Mouse (Mus musculus) intestine, embryonic 16.5 days (tissue): ENCODE data around the gene Abca15. TPM values are rescaled to one million over a fixed set of nuclear protein-coding genes. Genes with fewer than 3 reads are reported as not detected.
"Not testable (repeated sequence)": the region's sequence is repeated elsewhere in the genome, so short reads cannot be mapped to it uniquely, and the experiment has no call there.

ENCODE experiments used
- ATAC-seq: fragments of 200-750 bp; cut with Nextera tagmentation; 2 replicates; pipeline ENCODE4 v1.8.0; 2017; ENCODE audit warnings: moderate TSS enrichment, moderate library complexity
- H3K27ac ChIP-seq: fragments of 300-500 bp; sonication (generic); 2 replicates; pipeline ENCODE4 v1.5.1; 2014; ENCODE audit warnings: mild to moderate bottlenecking, low read length
- H3K27me3 ChIP-seq: fragments of 300-500 bp; sonication (generic); replicated peaks from 2 replicates; pipeline ENCODE4 v1.6.1; 2014; ENCODE audit warnings: low read length, control low read depth, mixed read lengths; ENCODE audit not compliant: control insufficient read depth, insufficient read depth
- H3K36me3 ChIP-seq: fragments of 300-500 bp; sonication (generic); 2 replicates; pipeline ENCODE4 v1.6.1; 2014; ENCODE audit warnings: low read length, control low read depth; ENCODE audit not compliant: control insufficient read depth, insufficient read depth
- H3K4me1 ChIP-seq: fragments of 300-500 bp; sonication (generic); 2 replicates; pipeline ENCODE4 v1.6.1; 2014; ENCODE audit warnings: low read length, control low read depth, mixed read lengths; ENCODE audit not compliant: control insufficient read depth, insufficient read depth
- H3K4me2 ChIP-seq: fragments of 300-500 bp; sonication (generic); 2 replicates; pipeline ENCODE4 v1.6.1; 2014; ENCODE audit warnings: low read depth, low read length, control low read depth
- H3K4me3 ChIP-seq: fragments of 300-500 bp; sonication (generic); 2 replicates; pipeline ENCODE4 v1.5.1; 2014; ENCODE audit warnings: mild to moderate bottlenecking, low read length
- H3K9ac ChIP-seq: fragments of 300-500 bp; sonication (generic); 2 replicates; pipeline ENCODE4 v1.6.1; 2014; ENCODE audit warnings: low read depth, low read length
- H3K9me3 ChIP-seq: fragments of 300-500 bp; sonication (generic); 2 replicates; pipeline ENCODE4 v1.6.1; 2016; ENCODE audit warnings: low read length, control low read depth; ENCODE audit not compliant: control insufficient read depth
- WGBS: fragments of 180-500 bp; shearing (Covaris S2); extraction: QIAGEN DNeasy Blood & Tissue Kit; methylation state at CpG from one replicate; pipeline ENCODE4 v1.1.7; 2014; 5-methylcytosine and 5-hydroxymethylcytosine counted together
- polyA plus RNA-seq: library from polyadenylated mRNA; unstranded; fragments of >200 nt; fragmentation: Nextera tagmentation; extraction: Ambion mirVana; gene quantifications from 2 replicates; pipeline ENCODE4 v1.2.1, GENCODE M21; 2015

The Abca15 gene
- polyA plus RNA-seq: not detected in 2 replicates

GRCm38 (mm10) chr7:120328087-120328793, at the start of gene Abca15:
Gene Abca15 (plus strand): TSS chr7:120328670.
- Histone ChIP-seq H3K36me3 (no peaks in the 10 kb centered on the region), H3K9ac (0 out of 2 replicates have a peak within 1 kb of the TSS, but pooled peaks have one; percentile 6), H3K4me1 (peaks cover 4% of the 10 kb centered on the region; the same call in 1 of the 2 replicates), H3K4me2 (peak within 1 kb of the TSS; percentile 46), H3K9me3 (no peaks in the 10 kb centered on the region), H3K27ac (no peak within 1 kb of the TSS), H3K4me3 (no peak within 1 kb of the TSS; the same call in 1 of the 2 replicates), H3K27me3 (0 out of 2 replicates have a peak, but pooled peaks cover 2% of the 10 kb centered on the region)
- ATAC-seq: no peak; the same call in 1 of the 2 replicates
- WGBS: 79% methylated on average over 22 of the region's 22 CpGs

GRCm38 (mm10) chr7:120285286-120285685, 43.2 kb upstream of the Abca15 start:
- Histone ChIP-seq H3K36me3 (no peaks in the 10 kb centered on the region), H3K9me3 (no peaks in the 10 kb centered on the region), H3K4me3 (no peak overlapping the region), H3K9ac (no peak overlapping the region), H3K27ac (no peak overlapping the region), H3K27me3 (no peaks in the 10 kb centered on the region), H3K4me2 (no peak overlapping the region), H3K4me1 (no peaks in the 10 kb centered on the region)
- WGBS: 51% methylated on average over 3 of the region's 3 CpGs
- ATAC-seq: no peak

GRCm38 (mm10) chr7:120316086-120316485, 12.4 kb upstream of the Abca15 start:
- H3K36me3 ChIP-seq: no peaks in the 10 kb centered on the region
- no peaks in the 10 kb centered on the region for H3K4me1 ChIP-seq
- H3K4me2 ChIP-seq: no peak overlapping the region
- no peak overlapping the region for H3K27ac ChIP-seq
- H3K4me3 ChIP-seq: no peak overlapping the region
- H3K9ac ChIP-seq: no peak overlapping the region
- H3K27me3 ChIP-seq: no peaks in the 10 kb centered on the region
- no peak for ATAC-seq
- 45% methylated on average over 1 of the region's 1 CpGs for WGBS
- no peaks in the 10 kb centered on the region for H3K9me3 ChIP-seq

GRCm38 (mm10) chr7:120322963-120323362, 5.5 kb upstream of the Abca15 start:
- Histone ChIP-seq H3K9me3 (no peaks in the 10 kb centered on the region), H3K27me3 (no peaks in the 10 kb centered on the region), H3K9ac (no peak overlapping the region), H3K36me3 (no peaks in the 10 kb centered on the region), H3K4me1 (peaks cover 4% of the 10 kb centered on the region; the same call in 1 of the 2 replicates), H3K4me3 (no peak overlapping the region), H3K27ac (no peak overlapping the region), H3K4me2 (no peak overlapping the region)
- 33% methylated on average over 4 of the region's 4 CpGs for WGBS
- ATAC-seq: no peak

GRCm38 (mm10) chr7:120325911-120326310, 2.6 kb upstream of the Abca15 start:
- H3K4me1 ChIP-seq, ATAC-seq, H3K9ac ChIP-seq, H3K4me3 ChIP-seq, H3K27me3 ChIP-seq, H3K9me3 ChIP-seq, H3K4me2 ChIP-seq, H3K27ac ChIP-seq, H3K36me3 ChIP-seq: not testable (repeated sequence)
- 60% methylated on average over 2 of the region's 2 CpGs for WGBS

- WGBS: 18% methylated on average over 22 of the region's 22 CpGs
- ATAC-seq: peak; percentile 53
- peak overlapping the region; percentile 14; the same call in 1 of the 2 replicates for H3K4me3 ChIP-seq
These were observed 1.0 kb upstream of the Abca15 start for GRCm38 (mm10) chr7:120327220-120328073.

GRCm38 (mm10) chr7:120361159-120361558, 32.7 kb downstream of the Abca15 start:
- WGBS: 38% methylated on average over 13 of the region's 13 CpGs

More at GRCm38 (mm10) chr7:120327220-120328073, 1.0 kb upstream of the Abca15 start:
- Histone ChIP-seq H3K9me3 (no peaks in the 10 kb centered on the region), H3K4me2 (peak overlapping the region; percentile 46), H3K4me1 (peaks cover 4% of the 10 kb centered on the region; the same call in 1 of the 2 replicates), H3K27ac (no peak overlapping the region), H3K9ac (0 out of 2 replicates have a peak overlapping the region, but pooled peaks have one; percentile 6), H3K27me3 (0 out of 2 replicates have a peak, but pooled peaks cover 2% of the 10 kb centered on the region), H3K36me3 (no peaks in the 10 kb centered on the region)

GRCm38 (mm10) chr7:120409447-120409846, 81.0 kb downstream of the Abca15 start, which contains the start of gene Abca16:
Gene Abca16 (plus strand): TSS chr7:120409647.
- Histone ChIP-seq H3K9me3 (no peaks in the 10 kb centered on the region), H3K27me3 (no peaks in the 10 kb centered on the region), H3K9ac (no peak within 1 kb of the TSS), H3K4me3 (no peak within 1 kb of the TSS), H3K36me3 (no peaks in the 10 kb centered on the region), H3K27ac (no peak within 1 kb of the TSS), H3K4me2 (no peak within 1 kb of the TSS), H3K4me1 (no peaks in the 10 kb centered on the region)
- WGBS: 76% methylated on average over 10 of the region's 10 CpGs
- ATAC-seq: no peak

More at GRCm38 (mm10) chr7:120361159-120361558, 32.7 kb downstream of the Abca15 start:
- Histone ChIP-seq H3K36me3 (no peaks in the 10 kb centered on the region), H3K4me1 (no peaks in the 10 kb centered on the region), H3K9me3 (no peaks in the 10 kb centered on the region), H3K27me3 (no peaks in the 10 kb centered on the region), H3K9ac (no peak overlapping the region), H3K4me3 (no peak overlapping the region), H3K4me2 (no peak overlapping the region), H3K27ac (no peak overlapping the region)
- ATAC-seq: no peak

GRCm38 (mm10) chr7:120412391-120412790, 83.9 kb downstream of the Abca15 start:
- no peaks in the 10 kb centered on the region for H3K36me3 ChIP-seq
- H3K27ac ChIP-seq: no peak overlapping the region
- no peaks in the 10 kb centered on the region for H3K4me1 ChIP-seq
- no peaks in the 10 kb centered on the region for H3K9me3 ChIP-seq
- H3K4me3 ChIP-seq: no peak overlapping the region
- WGBS: 72% methylated on average over 1 of the region's 1 CpGs
- no peaks in the 10 kb centered on the region for H3K27me3 ChIP-seq
- no peak overlapping the region for H3K4me2 ChIP-seq
- no peak overlapping the region for H3K9ac ChIP-seq
- ATAC-seq: no peak
